Mouse (Mus musculus) neural tube, embryonic 14.5 days (tissue): ENCODE results near the gene Ago4. TPM values are rescaled to one million over a fixed set of nuclear protein-coding genes. Genes with fewer than 3 reads are reported as not detected.
A peak's percentile ranks its signal among the peaks of the same experiment; 100 is the strongest.

Source experiments
- ATAC-seq: fragments of 200-750 bp; cut with Nextera tagmentation; 2 replicates; pipeline ENCODE4 v1.8.0; 2017; ENCODE audit warnings: low read depth, mild to moderate bottlenecking, moderate TSS enrichment, moderate library complexity
- H3K27ac ChIP-seq: fragments of 300-500 bp; sonication (generic); 2 replicates; pipeline ENCODE4 v1.5.1; 2014; ENCODE audit warnings: low read depth, mild to moderate bottlenecking, control low read depth, low read length, moderate library complexity, mixed read lengths
- H3K27me3 ChIP-seq: fragments of 300-500 bp; sonication (generic); 2 replicates; pipeline ENCODE4 v1.6.1; 2014; ENCODE audit warnings: low read length; ENCODE audit not compliant: control insufficient read depth, insufficient read depth
- H3K36me3 ChIP-seq: fragments of 300-500 bp; sonication (generic); 2 replicates; pipeline ENCODE4 v1.6.1; 2014; ENCODE audit warnings: low read length, mixed read lengths; ENCODE audit not compliant: control insufficient read depth, insufficient read depth
- H3K4me1 ChIP-seq: fragments of 300-500 bp; sonication (generic); 2 replicates; pipeline ENCODE4 v1.6.1; 2014; ENCODE audit warnings: low read length; ENCODE audit not compliant: control insufficient read depth, insufficient read depth
- H3K4me2 ChIP-seq: fragments of 300-500 bp; sonication (generic); 2 replicates; pipeline ENCODE4 v1.6.1; 2014; ENCODE audit warnings: mild to moderate bottlenecking, low read depth, low read length, control low read depth
- H3K4me3 ChIP-seq: fragments of 300-500 bp; sonication (generic); 2 replicates; pipeline ENCODE4 v1.5.1; 2014; ENCODE audit warnings: low read depth, low read length, control low read depth, mixed read lengths
- H3K9ac ChIP-seq: fragments of 300-500 bp; sonication (generic); replicated peaks from 2 replicates; pipeline ENCODE4 v1.6.1; 2014; ENCODE audit warnings: low read depth, mild to moderate bottlenecking, control low read depth, low read length, mixed read lengths
- H3K9me3 ChIP-seq: fragments of 300-500 bp; sonication (generic); 2 replicates; pipeline ENCODE4 v1.6.1; 2016; ENCODE audit warnings: low read length; ENCODE audit not compliant: control insufficient read depth
- WGBS: fragments of 180-500 bp; shearing (Covaris S2); extraction: QIAGEN DNeasy Blood & Tissue Kit; methylation state at CpG from one replicate; pipeline ENCODE4 v1.1.7; 2014; 5-methylcytosine and 5-hydroxymethylcytosine counted together
- polyA plus RNA-seq: library from polyadenylated mRNA; unstranded; fragments of >200 nt; fragmentation: Nextera tagmentation; extraction: Ambion mirVana; gene quantifications from 2 replicates; pipeline ENCODE4 v1.2.1, GENCODE M21; 2014

Gene Ago4
- polyA plus RNA-seq, 1 experiment from 2014 or later = 11.3 TPM

- Histone ChIP-seq H3K4me1 (peaks cover 24% of the 10 kb centered on the region), H3K27me3 (no peaks in the 10 kb centered on the region; the same call in 1 of the 2 replicates), H3K4me2 (no peak overlapping the region), H3K27ac (no peak overlapping the region), H3K9me3 (no peaks in the 10 kb centered on the region), H3K4me3 (no peak overlapping the region), H3K36me3 (no peaks in the 10 kb centered on the region), H3K9ac (no peak overlapping the region)
- no peak for ATAC-seq
- 71% methylated on average over 1 of the region's 1 CpGs for WGBS
These were observed 63.9 kb downstream of the Ago4 start for GRCm38 (mm10) chr4:126469334-126469733.

GRCm38 (mm10) chr4:126468925-126469324 lies 64.3 kb downstream of the Ago4 start:
- H3K27me3 ChIP-seq = no peaks in the 10 kb centered on the region; the same call in 1 of the 2 replicates
- peaks cover 28% of the 10 kb centered on the region for H3K4me1 ChIP-seq
- H3K4me2 ChIP-seq = peak overlapping the region; percentile 64
- H3K9ac ChIP-seq = peak overlapping the region; percentile 97
- peak overlapping the region; percentile 97 for H3K27ac ChIP-seq
- H3K36me3 ChIP-seq = no peaks in the 10 kb centered on the region
- no peak for ATAC-seq
- H3K9me3 ChIP-seq = no peaks in the 10 kb centered on the region
- H3K4me3 ChIP-seq = peak overlapping the region; percentile 94
- 8% methylated on average over 8 of the region's 8 CpGs for WGBS

GRCm38 (mm10) chr4:126468285-126468901 lies 64.9 kb downstream of the Ago4 start, which contains the start of gene Ago1:
Gene Ago1 (minus strand): TSS chr4:126468583.
- under 1% methylated on average over 54 of the region's 55 CpGs for WGBS
- no peaks in the 10 kb centered on the region; the same call in 1 of the 2 replicates for H3K27me3 ChIP-seq
- H3K27ac ChIP-seq = peak within 1 kb of the TSS; percentile 97
- peak within 1 kb of the TSS; percentile 97 for H3K9ac ChIP-seq
- peak; percentile 87 for ATAC-seq
- peak within 1 kb of the TSS; percentile 94 for H3K4me3 ChIP-seq
- no peaks in the 10 kb centered on the region for H3K36me3 ChIP-seq
- peak within 1 kb of the TSS; percentile 64 for H3K4me2 ChIP-seq
- H3K4me1 ChIP-seq = peaks cover 32% of the 10 kb centered on the region
- H3K9me3 ChIP-seq = no peaks in the 10 kb centered on the region

- Histone ChIP-seq H3K9ac (peak overlapping the region; percentile 97), H3K36me3 (no peaks in the 10 kb centered on the region), H3K4me2 (peak overlapping the region; percentile 64), H3K4me1 (peaks cover 32% of the 10 kb centered on the region), H3K27ac (peak overlapping the region; percentile 97), H3K4me3 (peak overlapping the region; percentile 94), H3K27me3 (no peaks in the 10 kb centered on the region; the same call in 1 of the 2 replicates), H3K9me3 (no peaks in the 10 kb centered on the region)
- peak; percentile 64 for ATAC-seq
- WGBS = 1% methylated on average over 24 of the region's 25 CpGs
These were observed 65.5 kb downstream of the Ago4 start for GRCm38 (mm10) chr4:126467721-126468284.

- Histone ChIP-seq H3K4me2 (peak overlapping the region; percentile 64), H3K4me1 (peaks cover 32% of the 10 kb centered on the region), H3K27ac (peak overlapping the region; percentile 74), H3K27me3 (no peaks in the 10 kb centered on the region; the same call in 1 of the 2 replicates), H3K9me3 (no peaks in the 10 kb centered on the region), H3K4me3 (peak overlapping the region; percentile 23), H3K36me3 (no peaks in the 10 kb centered on the region), H3K9ac (peak overlapping the region; percentile 13; the same call in 1 of the 2 replicates)
- 7% methylated on average over 8 of the region's 8 CpGs for WGBS
- no peak for ATAC-seq
These were observed 67.0 kb downstream of the Ago4 start for GRCm38 (mm10) chr4:126466251-126466750.

GRCm38 (mm10) chr4:126465843-126466242 lies 67.4 kb downstream of the Ago4 start:
- Histone ChIP-seq H3K9ac (peak overlapping the region; percentile 13; the same call in 1 of the 2 replicates), H3K27ac (peak overlapping the region; percentile 74), H3K4me2 (peak overlapping the region; percentile 64), H3K9me3 (no peaks in the 10 kb centered on the region), H3K27me3 (no peaks in the 10 kb centered on the region; the same call in 1 of the 2 replicates), H3K4me3 (peak overlapping the region; percentile 23), H3K36me3 (no peaks in the 10 kb centered on the region), H3K4me1 (peaks cover 32% of the 10 kb centered on the region)
- peak; percentile 48 for ATAC-seq
- WGBS = 4% methylated on average over 8 of the region's 8 CpGs

- H3K36me3 ChIP-seq = peaks cover 3% of the 10 kb centered on the region; the same call in 1 of the 2 replicates
- peak overlapping the region; percentile 23 for H3K4me3 ChIP-seq
- no peaks in the 10 kb centered on the region; the same call in 1 of the 2 replicates for H3K27me3 ChIP-seq
- no peak for ATAC-seq
- peak overlapping the region; percentile 74 for H3K27ac ChIP-seq
- H3K4me1 ChIP-seq = peaks cover 32% of the 10 kb centered on the region
- peak overlapping the region; percentile 13; the same call in 1 of the 2 replicates for H3K9ac ChIP-seq
- H3K9me3 ChIP-seq = no peaks in the 10 kb centered on the region
- 0% methylated on average over 2 of the region's 2 CpGs for WGBS
- H3K4me2 ChIP-seq = peak overlapping the region; percentile 64
These were observed 68.4 kb downstream of the Ago4 start for GRCm38 (mm10) chr4:126464892-126465235.

- 3% methylated on average over 4 of the region's 4 CpGs for WGBS
These were observed 68.9 kb downstream of the Ago4 start for GRCm38 (mm10) chr4:126464189-126464891.

More at GRCm38 (mm10) chr4:126464189-126464891, 68.9 kb downstream of the Ago4 start:
- Histone ChIP-seq H3K4me3 (no peak overlapping the region), H3K36me3 (peaks cover 7% of the 10 kb centered on the region; the same call in 1 of the 2 replicates), H3K9ac (0 out of 2 replicates have a peak overlapping the region, but pooled peaks have one; percentile 22), H3K27me3 (no peaks in the 10 kb centered on the region; the same call in 1 of the 2 replicates), H3K4me1 (peaks cover 32% of the 10 kb centered on the region), H3K27ac (peak overlapping the region; percentile 74), H3K4me2 (peak overlapping the region; percentile 64), H3K9me3 (no peaks in the 10 kb centered on the region)
- no peak for ATAC-seq
